Mouse (Mus musculus): Measurements from ENCODE around the gene Slc13a4. TPM values are rescaled to one million over a fixed set of nuclear protein-coding genes. Genes with fewer than 3 reads are reported as not detected.

The Slc13a4 gene
- polyA plus RNA-seq, 1 experiment from 2014 or later: 0.41 TPM

DNA sequence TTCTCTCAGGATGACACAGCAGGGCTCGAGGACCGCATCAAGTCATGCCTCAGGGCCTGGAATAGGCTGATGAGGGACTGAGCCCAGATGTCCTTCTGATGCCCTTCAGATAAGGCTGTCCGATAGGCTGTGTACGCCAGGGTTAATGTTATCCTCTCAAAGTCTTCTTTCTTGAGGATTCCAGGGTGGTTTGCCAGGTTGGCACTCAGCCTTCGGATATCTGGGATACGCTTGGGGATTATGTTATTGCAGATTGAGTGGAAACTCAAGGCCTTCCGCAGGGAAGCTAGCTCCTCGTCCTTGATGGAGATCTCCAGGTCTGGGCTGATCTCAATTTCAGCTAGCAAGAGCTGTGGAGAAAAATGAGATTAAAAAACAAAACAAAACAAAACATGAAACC, 5.6 kb upstream of the Slc13a4 start:
- Histone ChIP-seq H3K36me3 (ENCODE audit: insufficient read depth, low read length) (no peaks in the 10 kb centered on the region), H3K27ac (ENCODE audit: low read length) (no peak overlapping the region), H3K9me3 (ENCODE audit: low read length) (no peaks in the 10 kb centered on the region), H3K4me2 (replicated peaks; ENCODE audit: low read depth, low read length) (no peak overlapping the region), H3K4me1 (ENCODE audit: insufficient read depth, low read length) (0 out of 2 replicates have a peak, but pooled peaks cover 5% of the 10 kb centered on the region), H3K27me3 (ENCODE audit: insufficient read depth, low read length) (no peaks in the 10 kb centered on the region), H3K4me3 (ENCODE audit: low read length) (no peak overlapping the region), H3K9ac (replicated peaks; ENCODE audit: low read length) (no peak overlapping the region)
- ATAC-seq (ENCODE audit: low FRiP score, low TSS enrichment): no peak
- WGBS: 93% methylated on average over 8 of the region's 8 CpGs

- no peak for ATAC-seq (ENCODE audit: low FRiP score, low TSS enrichment)
- 70% methylated on average over 7 of the region's 7 CpGs for WGBS
Measured at GRCm38 (mm10) chr6:35309406-35309805, 1.5 kb upstream of the Slc13a4 start.

DNA sequence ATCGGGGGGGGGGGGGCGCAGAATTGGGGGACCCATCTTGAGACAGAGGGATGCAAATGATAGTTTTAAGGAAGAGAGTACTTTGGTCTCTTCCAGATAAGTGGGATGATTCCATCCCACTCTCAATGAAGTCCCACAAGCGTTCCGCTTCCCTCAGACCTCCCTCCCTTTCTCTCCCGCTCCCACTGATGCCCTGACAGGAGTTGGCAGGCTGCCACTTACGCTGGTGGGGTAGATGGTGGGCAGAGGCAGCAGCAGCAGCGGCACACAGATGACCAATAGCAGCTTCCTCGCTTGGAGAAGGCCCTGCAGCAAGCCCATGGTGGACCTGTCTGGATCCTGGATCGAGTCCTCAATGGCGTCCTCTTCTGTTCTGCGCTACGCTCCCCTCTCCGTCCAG, 795 bp downstream of the Slc13a4 start:
- Histone ChIP-seq H3K4me3 (ENCODE audit: low read length) (no peak overlapping the region), H3K9ac (replicated peaks; ENCODE audit: low read length) (no peak overlapping the region), H3K27ac (ENCODE audit: low read length) (no peak overlapping the region), H3K4me2 (replicated peaks; ENCODE audit: low read depth, low read length) (no peak overlapping the region), H3K36me3 (ENCODE audit: insufficient read depth, low read length) (no peaks in the 10 kb centered on the region), H3K9me3 (ENCODE audit: low read length) (no peaks in the 10 kb centered on the region), H3K27me3 (ENCODE audit: insufficient read depth, low read length) (no peaks in the 10 kb centered on the region), H3K4me1 (ENCODE audit: insufficient read depth, low read length) (no peaks in the 10 kb centered on the region)
- 74% methylated on average over 13 of the region's 13 CpGs for WGBS
- ATAC-seq (ENCODE audit: low FRiP score, low TSS enrichment): no peak

More at GRCm38 (mm10) chr6:35309406-35309805, 1.5 kb upstream of the Slc13a4 start:
- no peaks in the 10 kb centered on the region for H3K4me1 ChIP-seq (ENCODE audit: insufficient read depth, low read length)
- H3K9ac ChIP-seq (replicated peaks; ENCODE audit: low read length): no peak overlapping the region
- H3K36me3 ChIP-seq (ENCODE audit: insufficient read depth, low read length): no peaks in the 10 kb centered on the region
- H3K9me3 ChIP-seq (ENCODE audit: low read length): no peaks in the 10 kb centered on the region
- H3K4me3 ChIP-seq (ENCODE audit: low read length): no peak overlapping the region
- no peak overlapping the region for H3K27ac ChIP-seq (ENCODE audit: low read length)
- no peak overlapping the region for H3K4me2 ChIP-seq (replicated peaks; ENCODE audit: low read depth, low read length)
- H3K27me3 ChIP-seq (ENCODE audit: insufficient read depth, low read length): no peaks in the 10 kb centered on the region

DNA sequence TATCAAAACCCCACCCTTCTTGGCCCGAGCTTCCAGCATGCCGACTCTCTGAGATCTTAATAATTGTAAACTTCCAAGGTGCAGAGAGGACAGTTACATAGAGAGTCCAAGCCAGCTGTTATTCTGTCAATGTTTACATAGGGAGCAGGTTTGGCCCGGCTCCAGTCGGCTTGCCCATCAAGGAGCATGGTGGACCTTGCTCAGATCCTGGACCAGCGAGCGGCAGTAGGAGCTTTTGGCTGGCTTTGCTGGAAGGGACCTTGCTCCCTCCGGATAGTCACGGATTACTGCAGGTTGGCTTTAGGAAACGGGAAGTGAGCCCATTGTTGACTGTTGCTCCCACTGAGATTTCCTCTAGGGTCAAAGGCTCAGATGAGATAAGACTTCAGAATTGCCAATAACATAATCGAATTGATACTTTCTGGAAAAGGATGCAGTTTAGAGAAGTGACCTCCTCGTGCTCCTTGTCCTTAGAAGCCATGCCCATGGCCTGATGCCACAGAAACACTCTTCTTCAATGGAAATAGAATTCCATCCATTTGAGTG, 4.5 kb downstream of the Slc13a4 start:
- Histone ChIP-seq H3K4me2 (replicated peaks; ENCODE audit: low read depth, low read length) (no peak overlapping the region), H3K4me1 (ENCODE audit: insufficient read depth, low read length) (no peaks in the 10 kb centered on the region), H3K9me3 (ENCODE audit: low read length) (no peaks in the 10 kb centered on the region), H3K36me3 (ENCODE audit: insufficient read depth, low read length) (no peaks in the 10 kb centered on the region), H3K9ac (replicated peaks; ENCODE audit: low read length) (no peak overlapping the region), H3K27ac (ENCODE audit: low read length) (no peak overlapping the region), H3K4me3 (ENCODE audit: low read length) (no peak overlapping the region), H3K27me3 (ENCODE audit: insufficient read depth, low read length) (no peaks in the 10 kb centered on the region)
- WGBS: 74% methylated on average over 11 of the region's 11 CpGs
- ATAC-seq (ENCODE audit: low FRiP score, low TSS enrichment): peak; percentile 90

DNA sequence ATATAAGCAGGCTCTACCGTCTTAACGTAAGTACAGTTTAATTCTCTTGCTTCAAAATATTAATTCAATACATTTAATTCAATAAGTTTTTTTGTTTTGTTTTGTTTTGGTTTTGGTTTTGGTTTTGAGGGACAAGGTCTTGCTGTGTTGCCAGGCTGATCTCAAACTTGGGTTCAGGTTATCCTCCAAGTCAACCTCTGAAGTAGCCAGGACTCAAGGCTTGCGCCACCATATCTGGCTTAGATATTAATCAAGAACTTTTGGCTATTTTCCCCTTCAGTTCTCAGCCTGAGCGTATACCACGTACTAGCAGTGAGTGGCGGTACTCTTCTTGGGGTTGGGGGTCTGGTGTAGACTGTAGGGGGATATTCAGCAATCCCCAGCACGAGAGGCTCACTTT, 5.3 kb downstream of the Slc13a4 start:
- Histone ChIP-seq H3K36me3 (ENCODE audit: insufficient read depth, low read length) (no peaks in the 10 kb centered on the region), H3K4me3 (ENCODE audit: low read length) (no peak overlapping the region), H3K4me1 (ENCODE audit: insufficient read depth, low read length) (no peaks in the 10 kb centered on the region), H3K4me2 (replicated peaks; ENCODE audit: low read depth, low read length) (no peak overlapping the region), H3K27ac (ENCODE audit: low read length) (no peak overlapping the region), H3K9me3 (ENCODE audit: low read length) (no peaks in the 10 kb centered on the region), H3K27me3 (ENCODE audit: insufficient read depth, low read length) (no peaks in the 10 kb centered on the region), H3K9ac (replicated peaks; ENCODE audit: low read length) (no peak overlapping the region)
- WGBS: 92% methylated on average over 7 of the region's 7 CpGs
- ATAC-seq (ENCODE audit: low FRiP score, low TSS enrichment): no peak

DNA sequence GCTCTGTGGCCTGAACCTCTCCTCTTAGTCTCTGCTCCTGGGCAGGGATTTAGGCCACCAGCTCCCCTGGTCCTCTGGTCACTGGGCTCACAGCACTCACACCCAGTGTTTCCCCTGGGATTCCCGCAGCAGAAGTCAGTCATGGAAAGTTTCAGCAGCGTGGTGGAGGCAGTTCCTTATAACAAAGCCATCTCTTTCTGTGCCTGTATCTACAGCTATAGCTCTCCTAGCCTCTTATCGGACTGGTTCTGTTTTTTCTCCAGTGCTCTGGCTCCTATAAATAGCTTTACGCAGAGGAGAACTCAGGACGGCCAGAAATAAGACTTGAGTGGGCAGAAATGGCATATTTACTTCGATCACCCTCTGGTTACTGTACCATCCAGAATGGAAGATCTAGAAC, 9.6 kb downstream of the Slc13a4 start:
- ATAC-seq (ENCODE audit: low FRiP score, low TSS enrichment): no peak
- H3K27me3 ChIP-seq (ENCODE audit: insufficient read depth, low read length): no peaks in the 10 kb centered on the region
- no peaks in the 10 kb centered on the region for H3K36me3 ChIP-seq (ENCODE audit: insufficient read depth, low read length)
- no peak overlapping the region for H3K4me3 ChIP-seq (ENCODE audit: low read length)
- 84% methylated on average over 6 of the region's 6 CpGs for WGBS
- no peak overlapping the region for H3K27ac ChIP-seq (ENCODE audit: low read length)
- no peaks in the 10 kb centered on the region for H3K9me3 ChIP-seq (ENCODE audit: low read length)
- H3K4me2 ChIP-seq (replicated peaks; ENCODE audit: low read depth, low read length): no peak overlapping the region
- no peak overlapping the region for H3K9ac ChIP-seq (replicated peaks; ENCODE audit: low read length)
- H3K4me1 ChIP-seq (ENCODE audit: insufficient read depth, low read length): peaks cover 4% of the 10 kb centered on the region; the same call in 1 of the 2 replicates

DNA sequence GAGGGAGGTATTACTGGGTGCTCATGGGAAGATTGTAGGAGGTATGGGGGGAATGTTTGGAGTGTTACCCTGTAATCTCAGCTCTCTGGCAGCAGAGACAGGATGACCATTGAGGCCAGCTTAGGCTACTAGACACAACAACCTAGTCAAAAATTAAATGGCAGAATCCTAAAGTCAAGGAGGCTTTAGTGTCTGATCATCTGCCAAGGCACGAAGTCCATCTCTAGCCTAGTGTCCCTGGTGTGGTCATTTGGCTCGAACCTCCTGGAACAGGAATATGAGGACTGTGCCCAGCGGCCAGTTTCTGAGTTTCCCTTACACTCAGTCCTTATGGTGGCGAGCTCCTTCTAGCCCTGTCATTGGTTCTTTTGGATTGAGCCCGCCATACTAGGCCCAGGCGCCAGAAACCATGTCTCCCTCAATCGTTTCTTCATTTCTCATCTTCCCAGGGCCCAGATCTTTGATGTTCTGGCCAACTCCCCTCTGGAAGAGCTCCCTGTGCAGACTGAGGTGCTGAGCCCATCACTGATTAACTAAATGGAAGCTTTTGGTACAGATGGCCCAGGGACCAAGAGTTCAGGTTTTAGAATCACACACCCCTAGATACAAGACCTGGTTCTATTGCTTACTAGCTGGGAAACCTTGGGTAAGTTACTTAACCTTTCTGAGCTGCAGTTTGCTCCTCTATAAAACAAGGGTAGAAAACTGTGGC, 10.3 kb downstream of the Slc13a4 start:
- Histone ChIP-seq H3K36me3 (ENCODE audit: insufficient read depth, low read length) (no peaks in the 10 kb centered on the region), H3K4me3 (ENCODE audit: low read length) (no peak overlapping the region), H3K4me2 (replicated peaks; ENCODE audit: low read depth, low read length) (no peak overlapping the region), H3K27me3 (ENCODE audit: insufficient read depth, low read length) (no peaks in the 10 kb centered on the region), H3K9me3 (ENCODE audit: low read length) (no peaks in the 10 kb centered on the region), H3K4me1 (ENCODE audit: insufficient read depth, low read length) (peaks cover 4% of the 10 kb centered on the region; the same call in 1 of the 2 replicates), H3K9ac (replicated peaks; ENCODE audit: low read length) (no peak overlapping the region), H3K27ac (ENCODE audit: low read length) (no peak overlapping the region)
- ATAC-seq (ENCODE audit: low FRiP score, low TSS enrichment): no peak
- 94% methylated on average over 7 of the region's 7 CpGs for WGBS

DNA sequence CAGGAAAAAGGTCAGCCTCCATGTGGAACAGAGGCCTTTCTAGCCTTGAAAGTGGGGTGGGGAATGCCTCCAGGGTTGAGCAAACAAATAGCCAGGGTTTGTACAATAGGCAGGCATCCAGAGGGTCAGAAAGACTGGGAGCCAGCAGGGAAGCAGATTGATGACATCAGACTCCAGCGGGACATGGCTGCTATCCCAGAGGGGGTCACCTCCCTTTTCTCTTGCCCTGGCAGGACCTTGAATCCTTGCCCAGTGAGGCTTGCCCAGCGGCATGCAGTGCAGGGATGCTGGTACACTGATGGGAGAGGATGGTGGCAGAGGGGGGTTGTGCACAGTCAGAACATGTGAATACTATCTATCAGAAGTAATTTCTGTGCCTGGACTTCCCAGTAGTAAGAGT, 10.9 kb downstream of the Slc13a4 start:
- Histone ChIP-seq H3K27me3 (ENCODE audit: insufficient read depth, low read length) (no peaks in the 10 kb centered on the region), H3K9me3 (ENCODE audit: low read length) (no peaks in the 10 kb centered on the region), H3K9ac (replicated peaks; ENCODE audit: low read length) (no peak overlapping the region), H3K36me3 (ENCODE audit: insufficient read depth, low read length) (no peaks in the 10 kb centered on the region), H3K4me3 (ENCODE audit: low read length) (no peak overlapping the region), H3K4me2 (replicated peaks; ENCODE audit: low read depth, low read length) (no peak overlapping the region), H3K27ac (ENCODE audit: low read length) (no peak overlapping the region), H3K4me1 (ENCODE audit: insufficient read depth, low read length) (peaks cover 4% of the 10 kb centered on the region; the same call in 1 of the 2 replicates)
- 44% methylated on average over 2 of the region's 2 CpGs for WGBS
- ATAC-seq (ENCODE audit: low FRiP score, low TSS enrichment): no peak

GRCm38 (mm10) chr6:35294964-35295363, 13.0 kb downstream of the Slc13a4 start:
- no peak overlapping the region for H3K9ac ChIP-seq (replicated peaks; ENCODE audit: low read length)
- 76% methylated on average over 2 of the region's 2 CpGs for WGBS
- H3K9me3 ChIP-seq (ENCODE audit: low read length): no peaks in the 10 kb centered on the region
- H3K27me3 ChIP-seq (ENCODE audit: insufficient read depth, low read length): no peaks in the 10 kb centered on the region
- peaks cover 4% of the 10 kb centered on the region; the same call in 1 of the 2 replicates for H3K4me1 ChIP-seq (ENCODE audit: insufficient read depth, low read length)
- no peak overlapping the region for H3K27ac ChIP-seq (ENCODE audit: low read length)
- H3K36me3 ChIP-seq (ENCODE audit: insufficient read depth, low read length): no peaks in the 10 kb centered on the region
- no peak for ATAC-seq (ENCODE audit: low FRiP score, low TSS enrichment)
- no peak overlapping the region for H3K4me3 ChIP-seq (ENCODE audit: low read length)
- no peak overlapping the region for H3K4me2 ChIP-seq (replicated peaks; ENCODE audit: low read depth, low read length)

- Histone ChIP-seq H3K36me3 (ENCODE audit: insufficient read depth, low read length) (no peaks in the 10 kb centered on the region), H3K27ac (ENCODE audit: low read length) (no peak overlapping the region), H3K4me3 (ENCODE audit: low read length) (no peak overlapping the region), H3K9me3 (ENCODE audit: low read length) (no peaks in the 10 kb centered on the region), H3K4me2 (replicated peaks; ENCODE audit: low read depth, low read length) (no peak overlapping the region), H3K4me1 (ENCODE audit: insufficient read depth, low read length) (peaks cover 9% of the 10 kb centered on the region), H3K9ac (replicated peaks; ENCODE audit: low read length) (no peak overlapping the region), H3K27me3 (ENCODE audit: insufficient read depth, low read length) (no peaks in the 10 kb centered on the region)
- WGBS: 96% methylated on average over 8 of the region's 8 CpGs
- ATAC-seq (ENCODE audit: low FRiP score, low TSS enrichment): no peak
Measured at GRCm38 (mm10) chr6:35289676-35290075, 18.3 kb downstream of the Slc13a4 start.
